Mouse (Mus musculus): Measurements from ENCODE around the gene Ccdc142. TPM values are rescaled to one million over a fixed set of nuclear protein-coding genes. Genes with fewer than 3 reads are reported as not detected.
A peak's percentile ranks its signal among the peaks of the same experiment; 100 is the strongest.

Gene Ccdc142
- polyA plus RNA-seq, 1 experiment from 2014 or later: 2.4 TPM

DNA sequence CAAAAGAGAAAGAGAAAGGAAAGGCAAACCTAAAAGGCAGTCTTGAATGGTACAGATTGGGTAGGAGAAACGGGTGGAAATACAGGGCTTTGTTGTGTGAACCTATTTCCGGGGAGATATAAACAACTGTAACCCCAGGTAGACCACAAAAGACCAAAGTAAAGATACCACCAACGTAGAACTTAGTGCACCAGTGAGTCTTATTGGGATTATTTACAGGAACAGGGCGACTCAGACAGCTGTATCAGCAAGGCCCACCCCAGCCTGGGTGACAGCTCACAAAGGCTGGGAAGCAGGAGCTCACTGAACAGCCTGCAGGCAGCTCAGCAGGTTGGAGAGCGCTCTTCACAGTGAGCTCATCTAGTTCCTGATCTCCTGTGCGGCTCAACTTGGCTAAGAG is 5.4 kb upstream of the Ccdc142 start:
- H3K27ac ChIP-seq (ENCODE audit: low read depth, low read length): no peak overlapping the region
- no peak for ATAC-seq (ENCODE audit: low FRiP score, low TSS enrichment)
- H3K4me1 ChIP-seq (ENCODE audit: control insufficient read depth, insufficient read depth, low read length): 0 out of 2 replicates have a peak, but pooled peaks cover 5% of the 10 kb centered on the region
- no peak overlapping the region for H3K4me2 ChIP-seq (replicated peaks; ENCODE audit: low read depth, low read length)
- WGBS: 53% methylated on average over 6 of the region's 6 CpGs
- H3K9ac ChIP-seq (ENCODE audit: low read depth, low read length): no peak overlapping the region
- H3K4me3 ChIP-seq (ENCODE audit: low read length): no peak overlapping the region
- H3K36me3 ChIP-seq (ENCODE audit: control insufficient read depth, insufficient read depth, low read length): no peaks in the 10 kb centered on the region
- H3K9me3 ChIP-seq (ENCODE audit: control insufficient read depth, low read length): no peaks in the 10 kb centered on the region; the same call in 1 of the 2 replicates
- no peaks in the 10 kb centered on the region for H3K27me3 ChIP-seq (ENCODE audit: control insufficient read depth, insufficient read depth, low read length)

DNA sequence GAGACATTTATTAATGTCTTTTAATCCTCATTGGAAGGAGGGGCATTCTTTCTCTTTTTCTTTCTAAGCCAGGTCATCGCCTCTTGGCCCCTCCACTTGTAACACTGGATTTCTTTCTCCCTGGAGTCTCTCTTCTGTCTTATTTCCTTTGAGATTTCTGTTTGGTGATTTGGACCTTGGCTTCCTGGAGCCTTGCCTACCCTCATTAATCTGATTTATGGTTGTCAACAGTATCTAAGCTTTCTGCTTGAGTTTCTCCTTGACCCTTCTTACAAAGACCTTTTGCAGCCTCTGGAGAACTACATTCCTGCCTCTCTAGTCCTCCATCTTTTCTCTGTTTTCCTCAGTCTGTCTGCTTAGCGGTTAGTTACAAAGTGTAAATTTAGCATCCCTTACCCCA is 3.0 kb upstream of the Ccdc142 start:
- Histone ChIP-seq H3K4me1 (ENCODE audit: control insufficient read depth, insufficient read depth, low read length) (peaks cover 11% of the 10 kb centered on the region), H3K27ac (ENCODE audit: low read depth, low read length) (no peak overlapping the region; the same call in 1 of the 2 replicates), H3K27me3 (ENCODE audit: control insufficient read depth, insufficient read depth, low read length) (no peaks in the 10 kb centered on the region), H3K9ac (ENCODE audit: low read depth, low read length) (no peak overlapping the region), H3K36me3 (ENCODE audit: control insufficient read depth, insufficient read depth, low read length) (no peaks in the 10 kb centered on the region), H3K9me3 (ENCODE audit: control insufficient read depth, low read length) (no peaks in the 10 kb centered on the region; the same call in 1 of the 2 replicates), H3K4me3 (ENCODE audit: low read length) (no peak overlapping the region), H3K4me2 (replicated peaks; ENCODE audit: low read depth, low read length) (no peak overlapping the region)
- no peak for ATAC-seq (ENCODE audit: low FRiP score, low TSS enrichment)
- 23% methylated on average over 2 of the region's 2 CpGs for WGBS

DNA sequence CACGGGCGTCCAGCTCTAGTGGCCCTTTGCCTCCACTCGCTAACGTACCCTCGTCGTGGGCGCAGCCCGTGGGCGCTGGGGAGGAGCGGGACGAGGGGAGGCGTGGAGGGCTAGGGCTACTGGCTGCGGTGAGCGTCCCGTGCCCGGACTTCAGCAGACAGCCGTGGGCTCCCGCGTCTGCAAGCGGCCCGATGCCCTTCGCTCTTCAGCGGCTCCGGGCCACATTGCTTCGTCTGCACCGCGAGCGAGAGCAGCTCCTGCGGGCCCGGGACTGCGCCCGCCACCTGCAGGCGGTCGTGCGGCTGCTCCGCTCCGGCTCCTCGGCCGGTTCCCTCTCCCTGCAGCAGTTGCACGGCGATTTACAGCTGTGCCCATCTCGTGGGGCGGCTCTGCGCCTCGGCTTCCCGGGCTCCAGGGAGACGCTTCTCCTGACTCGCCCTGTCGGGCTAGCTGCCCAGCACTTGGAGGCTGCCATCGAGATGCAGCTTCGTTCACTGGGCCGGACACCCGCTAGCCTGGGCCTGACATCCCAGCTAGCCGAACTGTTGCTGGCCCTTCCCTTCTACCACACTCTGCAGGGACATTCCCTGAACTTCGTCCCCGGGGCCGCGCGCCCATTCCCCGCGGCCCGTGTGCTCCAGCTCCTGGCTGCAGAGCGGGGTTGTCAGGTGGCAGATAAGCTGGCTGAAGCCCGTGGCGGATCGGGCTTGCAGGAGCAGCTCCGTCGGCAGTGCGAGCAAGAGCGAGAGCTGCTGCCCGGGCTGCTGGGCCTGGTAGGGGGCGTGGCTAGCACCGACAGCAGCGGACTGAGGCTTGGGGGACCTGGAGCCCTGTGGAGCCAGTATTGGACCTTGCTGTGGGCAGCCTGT is 521 bp downstream of the Ccdc142 start:
- Histone ChIP-seq H3K27ac (ENCODE audit: low read depth, low read length) (peak overlapping the region; percentile 12; the same call in 1 of the 2 replicates), H3K9me3 (ENCODE audit: control insufficient read depth, low read length) (no peaks in the 10 kb centered on the region), H3K9ac (ENCODE audit: low read depth, low read length) (peak overlapping the region; percentile 64), H3K4me1 (ENCODE audit: control insufficient read depth, insufficient read depth, low read length) (peaks cover 11% of the 10 kb centered on the region), H3K36me3 (ENCODE audit: control insufficient read depth, insufficient read depth, low read length) (no peaks in the 10 kb centered on the region), H3K4me3 (ENCODE audit: low read length) (peak overlapping the region; percentile 49), H3K27me3 (ENCODE audit: control insufficient read depth, insufficient read depth, low read length) (no peaks in the 10 kb centered on the region), H3K4me2 (replicated peaks; ENCODE audit: low read depth, low read length) (peak overlapping the region; percentile 99)
- ATAC-seq (ENCODE audit: low FRiP score, low TSS enrichment): peak; percentile 80
- WGBS: under 1% methylated on average over 73 of the region's 74 CpGs

DNA sequence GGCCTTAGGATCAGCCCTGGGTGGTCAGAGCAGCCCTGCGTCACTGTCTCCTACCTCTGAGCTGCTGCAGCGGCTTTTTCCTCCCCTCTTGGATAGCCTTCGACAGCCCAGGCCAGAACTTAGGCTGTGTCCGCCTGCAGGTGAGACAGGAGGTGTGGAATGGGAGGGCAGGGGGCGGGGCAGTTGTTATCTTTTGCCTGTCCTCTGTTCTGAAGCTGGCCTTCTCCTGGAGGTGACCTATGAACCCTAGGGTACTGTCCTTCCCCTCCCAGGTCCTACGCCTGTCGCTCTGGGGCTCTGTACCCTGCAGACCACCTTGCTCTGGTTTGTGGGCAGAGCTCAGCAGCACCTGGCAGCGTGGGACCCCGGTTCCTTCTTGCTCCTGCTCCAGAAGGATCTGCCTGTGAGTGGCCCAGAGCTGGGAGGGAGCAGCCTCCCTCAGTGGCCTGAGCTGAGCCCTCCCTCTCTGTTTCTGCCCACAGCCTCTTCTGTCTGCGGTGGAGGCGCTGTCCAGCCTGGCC is 1.8 kb downstream of the Ccdc142 start:
- no peaks in the 10 kb centered on the region for H3K9me3 ChIP-seq (ENCODE audit: control insufficient read depth, low read length)
- H3K27ac ChIP-seq (ENCODE audit: low read depth, low read length): no peak overlapping the region
- peaks cover 11% of the 10 kb centered on the region for H3K4me1 ChIP-seq (ENCODE audit: control insufficient read depth, insufficient read depth, low read length)
- H3K4me2 ChIP-seq (replicated peaks; ENCODE audit: low read depth, low read length): no peak overlapping the region; the same call in 1 of the 2 replicates
- no peak overlapping the region; the same call in 1 of the 2 replicates for H3K9ac ChIP-seq (ENCODE audit: low read depth, low read length)
- H3K36me3 ChIP-seq (ENCODE audit: control insufficient read depth, insufficient read depth, low read length): no peaks in the 10 kb centered on the region
- H3K27me3 ChIP-seq (ENCODE audit: control insufficient read depth, insufficient read depth, low read length): no peaks in the 10 kb centered on the region
- 48% methylated on average over 11 of the region's 11 CpGs for WGBS
- no peak for ATAC-seq (ENCODE audit: low FRiP score, low TSS enrichment)
- H3K4me3 ChIP-seq (ENCODE audit: low read length): no peak overlapping the region

DNA sequence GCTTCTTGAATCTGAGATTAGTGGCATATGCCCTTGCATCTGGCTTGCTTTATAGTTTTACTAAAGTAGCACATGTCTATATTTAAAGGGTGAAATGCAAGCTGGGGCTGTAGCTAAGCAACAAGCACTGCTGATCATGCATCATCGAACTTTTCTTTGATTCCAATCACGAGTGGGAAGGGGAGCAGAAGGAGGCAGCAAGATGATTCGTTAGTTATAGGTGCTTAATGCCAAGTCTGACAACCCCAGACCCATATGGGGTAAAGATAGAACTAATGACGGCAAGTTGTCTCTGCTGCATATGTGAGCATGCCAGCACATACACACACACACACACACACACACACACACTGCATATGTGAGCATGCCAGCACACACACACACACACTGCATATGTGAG is 2.8 kb downstream of the Ccdc142 start:
- Histone ChIP-seq H3K27ac (ENCODE audit: low read depth, low read length) (no peak overlapping the region), H3K4me3 (ENCODE audit: low read length) (no peak overlapping the region), H3K9me3 (ENCODE audit: control insufficient read depth, low read length) (no peaks in the 10 kb centered on the region), H3K27me3 (ENCODE audit: control insufficient read depth, insufficient read depth, low read length) (no peaks in the 10 kb centered on the region), H3K4me2 (replicated peaks; ENCODE audit: low read depth, low read length) (no peak overlapping the region), H3K36me3 (ENCODE audit: control insufficient read depth, insufficient read depth, low read length) (no peaks in the 10 kb centered on the region), H3K9ac (ENCODE audit: low read depth, low read length) (no peak overlapping the region), H3K4me1 (ENCODE audit: control insufficient read depth, insufficient read depth, low read length) (peaks cover 15% of the 10 kb centered on the region)
- no peak for ATAC-seq (ENCODE audit: low FRiP score, low TSS enrichment)
- 73% methylated on average over 4 of the region's 4 CpGs for WGBS

DNA sequence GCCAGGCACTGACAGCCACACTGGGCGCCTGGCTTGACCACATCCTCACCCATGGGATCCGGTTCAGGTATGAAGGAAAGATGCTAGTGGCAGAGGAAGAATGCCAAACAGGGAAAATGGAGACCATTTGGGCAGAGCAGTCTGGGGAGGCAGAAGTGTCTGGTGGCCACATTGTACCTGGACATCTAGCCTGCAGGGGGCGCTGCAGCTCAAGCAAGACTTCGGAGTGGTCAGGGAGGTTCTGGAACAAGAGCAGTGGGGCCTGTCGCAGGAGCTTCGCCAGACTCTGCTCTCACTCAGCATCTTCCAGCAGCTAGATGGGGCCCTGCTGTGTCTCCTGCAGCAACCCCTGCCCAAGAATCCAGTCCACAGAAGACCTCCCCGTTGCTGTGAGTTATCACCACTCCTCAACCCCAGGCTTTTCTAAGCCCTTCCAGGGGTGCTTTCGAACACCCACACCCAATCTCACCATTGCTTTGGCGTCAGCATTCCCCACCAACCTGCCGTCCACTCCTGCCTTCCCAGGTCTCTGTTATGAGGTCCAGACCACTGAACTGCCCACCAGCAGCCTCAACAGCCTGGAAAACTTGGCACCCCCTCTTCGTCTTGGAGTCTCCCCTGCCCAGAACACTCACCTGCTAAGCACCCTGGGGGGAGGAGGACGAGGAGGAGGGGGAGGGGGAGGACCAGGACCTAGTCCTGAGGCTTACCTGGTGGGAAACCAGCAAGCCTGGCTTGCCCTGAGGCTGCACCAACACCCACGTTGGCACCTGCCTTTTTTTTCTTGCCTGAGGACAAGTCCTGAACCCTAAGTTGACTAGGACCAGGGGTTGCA is 6.4 kb downstream of the Ccdc142 start:
- Histone ChIP-seq H3K9ac (ENCODE audit: low read depth, low read length) (no peak overlapping the region; the same call in 1 of the 2 replicates), H3K4me2 (replicated peaks; ENCODE audit: low read depth, low read length) (peak overlapping the region; percentile 79), H3K4me1 (ENCODE audit: control insufficient read depth, insufficient read depth, low read length) (peaks cover 16% of the 10 kb centered on the region), H3K27me3 (ENCODE audit: control insufficient read depth, insufficient read depth, low read length) (no peaks in the 10 kb centered on the region), H3K27ac (ENCODE audit: low read depth, low read length) (no peak overlapping the region; the same call in 1 of the 2 replicates), H3K9me3 (ENCODE audit: control insufficient read depth, low read length) (no peaks in the 10 kb centered on the region), H3K4me3 (ENCODE audit: low read length) (peak overlapping the region; percentile 93), H3K36me3 (ENCODE audit: control insufficient read depth, insufficient read depth, low read length) (peaks cover 8% of the 10 kb centered on the region; the same call in 1 of the 2 replicates)
- 40% methylated on average over 13 of the region's 13 CpGs for WGBS
- peak; percentile 28; the same call in 1 of the 2 replicates for ATAC-seq (ENCODE audit: low FRiP score, low TSS enrichment)

DNA sequence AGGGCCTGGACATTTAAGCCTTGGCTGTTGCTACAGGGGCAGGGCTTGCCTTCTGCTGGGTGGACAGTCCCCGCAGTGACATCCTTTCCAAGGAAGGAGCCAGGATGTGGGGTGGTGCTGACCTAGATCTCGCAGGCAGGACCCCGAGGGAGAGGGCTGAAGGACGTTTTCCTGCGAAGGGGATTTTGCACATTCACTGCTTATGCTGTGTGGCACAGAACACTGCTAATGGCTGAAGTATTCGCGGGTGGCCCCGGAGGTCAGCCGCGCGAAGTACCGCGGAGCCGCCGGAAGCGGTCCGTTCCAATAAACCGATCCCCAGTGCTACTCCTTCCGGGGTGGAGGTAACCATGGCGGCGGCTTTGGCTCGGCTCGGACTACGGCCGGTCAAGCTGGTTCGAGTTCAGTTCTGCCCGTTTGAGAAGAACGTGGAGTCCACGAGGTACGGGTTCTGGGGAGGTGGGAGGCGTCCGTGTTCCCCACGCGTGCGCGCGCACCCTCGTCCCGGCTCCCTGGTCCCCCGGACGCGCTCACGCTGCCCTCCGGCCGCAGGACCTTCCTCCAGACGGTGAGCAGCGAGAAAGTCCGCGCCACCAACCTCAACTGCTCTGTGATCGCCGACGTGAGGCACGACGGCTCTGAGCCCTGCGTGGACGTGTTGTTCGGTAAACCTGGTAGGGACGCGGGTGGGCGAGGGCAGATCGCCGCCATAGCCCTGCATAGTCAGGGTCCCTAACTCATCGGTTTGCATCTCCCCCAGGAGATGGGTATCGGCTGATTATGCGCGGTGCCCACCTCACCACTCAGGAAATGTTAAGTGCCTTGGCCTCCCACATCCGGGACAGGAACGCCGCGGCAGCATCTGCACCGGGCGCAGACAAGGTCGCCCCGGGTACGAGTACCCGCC is 7.6 kb downstream of the Ccdc142 start, which contains the start of gene Mrpl53:
Gene Mrpl53, plus strand, starts transcription at position 279 of the 907 bp plus-strand sequence.
- under 1% methylated on average over 66 of the region's 76 CpGs for WGBS
- Histone ChIP-seq H3K4me2 (replicated peaks; ENCODE audit: low read depth, low read length) (peak within 1 kb of the TSS; percentile 79), H3K4me3 (ENCODE audit: low read length) (peak within 1 kb of the TSS; percentile 93), H3K27ac (ENCODE audit: low read depth, low read length) (peak within 1 kb of the TSS; percentile 82), H3K9me3 (ENCODE audit: control insufficient read depth, low read length) (no peaks in the 10 kb centered on the region), H3K27me3 (ENCODE audit: control insufficient read depth, insufficient read depth, low read length) (no peaks in the 10 kb centered on the region), H3K36me3 (ENCODE audit: control insufficient read depth, insufficient read depth, low read length) (peaks cover 8% of the 10 kb centered on the region; the same call in 1 of the 2 replicates), H3K9ac (ENCODE audit: low read depth, low read length) (peak within 1 kb of the TSS; percentile 93), H3K4me1 (ENCODE audit: control insufficient read depth, insufficient read depth, low read length) (peaks cover 12% of the 10 kb centered on the region)
- ATAC-seq (ENCODE audit: low FRiP score, low TSS enrichment): peak; percentile 90

All from kidney, embryonic 14.5 days (tissue).